Mouse (Mus musculus): ENCODE results near the gene Olfr1049.
"Not testable (repeated sequence)": the region's sequence is repeated elsewhere in the genome, so short reads cannot be mapped to it uniquely, and the experiment has no call there.

Olfr1049 gene

DNA sequence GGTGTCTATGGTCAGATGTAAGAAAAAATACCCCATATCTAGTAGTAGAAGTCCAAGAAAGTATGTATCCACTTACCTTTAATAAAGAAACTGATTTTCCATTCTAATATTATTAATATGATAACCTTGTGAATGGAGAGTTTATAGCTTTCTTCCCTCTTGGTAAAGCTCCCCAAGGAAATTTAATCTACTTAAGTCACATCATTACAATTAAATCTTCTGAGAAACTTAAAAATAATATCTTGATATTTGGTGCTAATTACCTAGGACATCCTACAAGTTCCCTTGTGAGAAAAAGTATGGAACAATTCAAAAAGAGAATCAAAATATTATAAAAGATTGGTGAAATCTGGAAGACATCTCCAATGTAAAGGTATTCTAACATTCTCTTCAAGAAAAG is at the start of gene Olfr1049:
Olfr1049 (minus strand) TSS at position 101 of the 400 bp plus-strand sequence.
- DNase-seq (ENCODE audit: low spot score in 2 of 2): not testable (repeated sequence)

DNA sequence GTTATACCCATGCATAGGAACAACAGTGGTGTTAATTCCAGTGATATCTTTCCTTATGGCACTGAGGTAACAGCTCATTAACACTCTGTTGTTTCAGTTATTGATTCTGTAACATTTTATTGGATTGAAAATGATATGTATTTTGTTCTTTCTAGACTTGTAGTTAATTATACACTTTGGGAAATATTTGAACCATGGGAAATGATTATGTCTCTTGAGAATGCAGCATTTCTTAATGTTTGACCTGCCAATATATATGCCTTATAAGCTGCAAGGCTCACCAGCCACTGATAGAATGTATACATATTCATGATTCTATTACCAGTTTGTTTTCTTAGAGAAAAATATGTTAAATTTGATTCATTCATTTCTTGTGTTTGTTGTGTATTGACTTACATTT is 34.0 kb upstream of the Olfr1049 start, which contains the start of gene Olfr1052:
Olfr1052 (plus strand) TSS at position 301 of the 400 bp plus-strand sequence.
- DNase-seq (ENCODE audit: low spot score in 2 of 2): no peak

DNA sequence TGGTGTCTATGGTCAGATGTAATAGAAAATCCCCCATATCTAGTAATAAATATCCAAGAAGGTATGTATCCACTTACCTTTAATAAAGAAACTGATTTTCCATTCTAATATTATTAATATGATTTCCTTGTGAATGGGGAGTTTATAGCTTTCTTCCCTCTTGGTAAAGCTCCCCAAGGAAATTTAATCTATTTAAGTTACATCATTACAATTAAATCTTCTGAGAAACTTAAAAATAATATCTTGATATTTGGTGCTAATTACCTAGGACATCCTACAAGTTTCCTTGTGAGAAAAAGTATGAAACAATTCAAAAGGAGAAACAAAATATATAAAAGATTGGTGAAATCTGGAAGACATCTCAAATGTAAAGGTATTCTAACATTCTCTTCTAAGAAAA is 20.9 kb upstream of the Olfr1049 start, which contains the start of gene Olfr1051:
Olfr1051 (minus strand) TSS at position 101 of the 400 bp plus-strand sequence.
- DNase-seq (ENCODE audit: low spot score in 2 of 2): not testable (repeated sequence)

DNA sequence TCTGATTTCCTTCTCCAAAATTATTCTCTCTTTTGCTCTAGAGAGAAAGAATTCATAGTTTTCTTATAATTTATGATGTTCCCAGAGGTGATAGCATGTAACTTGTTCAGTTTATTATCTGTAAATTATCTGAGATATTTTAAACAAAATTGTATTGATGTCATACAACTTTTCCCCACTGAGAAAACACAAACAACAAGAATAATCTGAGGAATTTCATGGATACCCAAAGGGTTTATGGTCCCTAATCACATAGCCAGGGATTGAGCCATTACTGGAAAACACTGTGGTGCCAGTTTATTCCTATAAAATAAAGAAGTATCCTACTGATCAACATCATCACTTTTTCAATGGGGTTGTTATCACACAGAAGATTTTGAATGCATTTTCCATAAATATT is 17.9 kb downstream of the Olfr1049 start, which contains the start of gene Olfr1048:
Olfr1048 (minus strand) TSS at position 101 of the 400 bp plus-strand sequence.
- DNase-seq (ENCODE audit: low spot score in 2 of 2): no peak

DNA sequence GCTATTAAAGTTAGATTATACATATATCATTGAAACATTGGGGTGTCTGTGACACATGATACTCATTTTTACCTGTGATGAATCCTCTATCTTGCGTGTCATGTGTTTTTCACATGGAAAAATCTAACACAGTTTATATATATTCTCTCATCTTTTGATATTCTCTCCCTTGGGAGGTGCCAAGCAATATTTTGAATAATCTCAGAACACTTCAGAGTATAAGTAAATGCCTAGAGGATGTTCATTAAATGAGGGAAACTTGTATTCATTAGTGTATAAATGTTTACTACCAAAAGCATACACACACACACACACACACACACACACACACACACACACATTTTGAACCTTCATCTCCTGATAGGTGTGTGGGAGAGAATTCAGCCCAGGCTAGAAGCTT is 26.8 kb downstream of the Olfr1049 start, which contains the start of gene Olfr1047:
Olfr1047 (minus strand) TSS at position 101 of the 400 bp plus-strand sequence.
- DNase-seq (ENCODE audit: low spot score in 2 of 2): no peak

DNA sequence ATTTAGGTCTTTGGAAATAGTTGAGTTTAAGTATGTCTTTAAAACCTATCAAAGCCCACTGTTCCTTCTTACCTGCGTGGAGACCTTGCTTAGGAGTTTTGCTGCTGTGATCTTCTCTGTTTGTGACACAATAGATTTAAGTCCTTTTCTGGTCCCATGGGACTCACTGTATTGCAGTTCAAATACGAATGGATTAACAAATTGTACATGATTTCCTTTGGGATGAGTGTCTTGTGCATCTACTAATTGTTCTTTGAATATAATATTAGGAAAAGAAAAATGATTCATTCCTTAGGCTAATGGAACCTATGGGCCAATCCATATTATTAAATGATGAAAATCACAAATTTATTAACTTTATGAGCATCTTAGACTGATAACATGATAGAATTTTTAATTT is 38.9 kb downstream of the Olfr1049 start, which contains the start of gene Olfr1046:
Olfr1046 (minus strand) TSS at position 101 of the 400 bp plus-strand sequence.
- no peak for DNase-seq (ENCODE audit: low spot score in 2 of 2)
